Mouse (Mus musculus): ENCODE results near the gene Gm7145. TPM values are rescaled to one million over a fixed set of nuclear protein-coding genes. Genes with fewer than 3 reads are reported as not detected.
"Not testable (repeated sequence)": the region's sequence is repeated elsewhere in the genome, so short reads cannot be mapped to it uniquely, and the experiment has no call there.

Gm7145 gene
- total RNA-seq (2021): not detected

GRCm38 (mm10) chr1:117965639-117966038, at the start of gene Gm7145:
TSS of gene Gm7145 (plus strand) at chr1:117965939.
- intact Hi-C loops (cut with DNase I): no loop called here
- DNase-seq: no peak

GRCm38 (mm10) chr1:117927715-117928114, 38.0 kb upstream of the Gm7145 start, which contains the start of gene Gm28168:
TSS of gene Gm28168 (plus strand) at chr1:117928015.
- intact Hi-C loops (cut with DNase I); DNase-seq: not testable (repeated sequence)

- intact Hi-C loops (cut with DNase I); DNase-seq: not testable (repeated sequence)
Observed at GRCm38 (mm10) chr1:118003876-118004275, 38.1 kb downstream of the Gm7145 start.

GRCm38 (mm10) chr1:118012736-118013135, 47.0 kb downstream of the Gm7145 start:
- intact Hi-C loops (cut with DNase I): not testable (repeated sequence)
- peak in 1 of 2 experiments; percentile 0 for DNase-seq

Other genes with a start within 250 kb of the Gm7145 start
- not detected for gene B020011L13Rik, start 184.8 kb upstream of the Gm7145 start, total RNA-seq (2021)
- not detected for gene Gm28360, start 135.9 kb upstream of the Gm7145 start, total RNA-seq (2021)
- gene Gm28168, start 37.9 kb upstream of the Gm7145 start, total RNA-seq (2021): not detected
- not detected for gene Gm29106, start 210.6 kb downstream of the Gm7145 start, total RNA-seq (2021)

Data from heart, postnatal 10 days (tissue).